Mouse (Mus musculus) right cerebral cortex, postnatal 36 days (tissue): ENCODE measurements around the gene Msh3.
"Not testable (repeated sequence)": the region's sequence is repeated elsewhere in the genome, so short reads cannot be mapped to it uniquely, and the experiment has no call there.

Experiments
- DNase-seq, 2 experiments: peaks; one replicate each; pipeline ENCODE4 v3.0.0; 2022; ENCODE audit warnings: low spot score in 2 of 2, mixed read lengths in 1 of 2

Msh3 gene

GRCm38 (mm10) chr13:92354456-92355271, at the start of gene Msh3, which contains the start of gene Dhfr:
Gene Msh3 (minus strand): TSS chr13:92355003.
Gene Dhfr (plus strand): TSS chr13:92354726.
- DNase-seq, result peak; percentile 96

GRCm38 (mm10) chr13:92403496-92403895, 48.7 kb upstream of the Msh3 start:
- no peak for DNase-seq

GRCm38 (mm10) chr13:92402063-92402462, 47.3 kb upstream of the Msh3 start:
- no peak for DNase-seq

GRCm38 (mm10) chr13:92398491-92399384, 43.9 kb upstream of the Msh3 start:
- DNase-seq, result no peak

- DNase-seq, result no peak
Observed at GRCm38 (mm10) chr13:92393047-92393661, 38.4 kb upstream of the Msh3 start.

- no peak for DNase-seq
Observed at GRCm38 (mm10) chr13:92387367-92387766, 32.6 kb upstream of the Msh3 start.

- DNase-seq, result not testable (repeated sequence)
Observed at GRCm38 (mm10) chr13:92371466-92371865, 16.7 kb upstream of the Msh3 start.

GRCm38 (mm10) chr13:92370811-92371210, 16.0 kb upstream of the Msh3 start:
- no peak for DNase-seq

- no peak for DNase-seq
Observed at GRCm38 (mm10) chr13:92365312-92365711, 10.5 kb upstream of the Msh3 start.

GRCm38 (mm10) chr13:92361609-92362008, 6.8 kb upstream of the Msh3 start:
- DNase-seq, result no peak

GRCm38 (mm10) chr13:92357644-92358043, 2.8 kb upstream of the Msh3 start:
- no peak for DNase-seq

- no peak for DNase-seq
Observed at GRCm38 (mm10) chr13:92356376-92356775, 1.6 kb upstream of the Msh3 start.

- DNase-seq, result no peak
Observed at GRCm38 (mm10) chr13:92355272-92355643, 455 bp upstream of the Msh3 start.

GRCm38 (mm10) chr13:92353956-92354355, 847 bp downstream of the Msh3 start:
- DNase-seq, result no peak

- DNase-seq, result no peak
Observed at GRCm38 (mm10) chr13:92351100-92351499, 3.7 kb downstream of the Msh3 start.

- no peak for DNase-seq
Observed at GRCm38 (mm10) chr13:92346338-92346737, 8.5 kb downstream of the Msh3 start.

- no peak for DNase-seq
Observed at GRCm38 (mm10) chr13:92344033-92344432, 10.8 kb downstream of the Msh3 start.

GRCm38 (mm10) chr13:92339787-92340186, 15.0 kb downstream of the Msh3 start:
- no peak for DNase-seq

- DNase-seq, result no peak
Observed at GRCm38 (mm10) chr13:92337773-92338462, 16.9 kb downstream of the Msh3 start.

GRCm38 (mm10) chr13:92336857-92337256, 17.9 kb downstream of the Msh3 start:
- no peak for DNase-seq

- no peak for DNase-seq
Observed at GRCm38 (mm10) chr13:92332103-92332879, 22.5 kb downstream of the Msh3 start.
